Mouse (Mus musculus): ENCODE measurements around the gene Tbl3. TPM values are rescaled to one million over a fixed set of nuclear protein-coding genes. Genes with fewer than 3 reads are reported as not detected.
A peak's percentile ranks its signal among the peaks of the same experiment; 100 is the strongest.

Gene Tbl3
- 64.2 and 64.9 TPM in 2 replicates for polyA plus RNA-seq (2015; fragmentation: Nextera tagmentation; extraction: Ambion mirVana)

DNA sequence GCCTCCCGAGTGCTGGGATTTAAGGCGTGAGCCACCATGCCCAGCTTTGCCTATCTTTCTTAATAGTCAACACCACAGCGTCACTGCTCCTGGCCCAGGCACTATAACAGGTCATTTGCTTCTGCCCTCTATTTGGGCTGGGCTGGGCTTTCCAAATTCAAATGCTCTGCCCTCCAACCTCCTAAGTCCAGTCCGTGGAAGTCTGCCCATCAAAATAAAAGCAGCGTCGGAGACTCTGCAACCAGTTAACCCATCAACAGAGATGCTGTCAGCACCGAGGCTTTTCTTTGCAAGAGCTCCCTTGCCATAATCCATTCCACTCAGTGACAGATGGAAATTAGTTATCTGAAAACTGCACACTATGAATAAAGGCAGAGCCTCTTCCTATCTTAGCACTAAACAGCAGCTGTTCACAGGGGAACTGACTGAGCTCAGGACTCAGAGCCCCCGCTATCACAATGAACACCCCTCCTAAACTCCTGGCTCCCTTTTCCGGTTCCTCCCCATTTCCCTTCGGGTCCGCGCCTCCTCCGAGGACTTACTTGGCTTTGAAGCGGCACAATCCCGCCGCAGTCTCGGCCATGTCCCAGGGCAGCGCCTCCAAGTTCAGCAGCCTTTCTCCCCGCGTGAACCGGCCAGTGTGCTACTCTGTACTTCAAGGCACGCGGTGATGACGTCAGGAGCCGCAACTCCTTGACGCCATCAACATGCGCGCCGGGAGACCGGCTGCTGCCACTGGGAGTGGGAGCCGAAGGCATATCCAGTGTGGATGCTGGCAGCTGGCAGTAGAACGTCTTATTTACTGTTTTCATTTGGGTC lies at the start of gene Tbl3:
Tbl3 (minus strand) TSS at position 679 of the 819 bp plus-strand sequence.
- peak within 1 kb of the TSS; percentile 72 for H3K9ac ChIP-seq
- no peaks in the 10 kb centered on the region for H3K9me3 ChIP-seq
- H3K27ac ChIP-seq (replicated peaks): peak within 1 kb of the TSS; percentile 81
- WGBS: 4% methylated on average over 32 of the region's 32 CpGs
- peak; percentile 91 for ATAC-seq (ENCODE audit: low FRiP score, low read depth)
- peaks cover 24% of the 10 kb centered on the region for H3K4me1 ChIP-seq (replicated peaks)
- no peaks in the 10 kb centered on the region for H3K27me3 ChIP-seq
- H3K36me3 ChIP-seq: peaks cover 14% of the 10 kb centered on the region
- H3K4me3 ChIP-seq: peak within 1 kb of the TSS; percentile 80
- peak within 1 kb of the TSS; percentile 71 for H3K4me2 ChIP-seq

GRCm38 (mm10) chr17:24752415-24753394 lies 45.2 kb upstream of the Tbl3 start, which contains the start of gene Hs3st6:
Hs3st6 (plus strand) TSS chr17:24752988.
- H3K27ac ChIP-seq (replicated peaks): no peak within 1 kb of the TSS
- ATAC-seq (ENCODE audit: low FRiP score, low read depth): peak; percentile 51; the same call in 1 of the 2 replicates
- H3K9ac ChIP-seq: no peak within 1 kb of the TSS
- H3K36me3 ChIP-seq: no peaks in the 10 kb centered on the region
- H3K4me1 ChIP-seq (replicated peaks): peaks cover 13% of the 10 kb centered on the region
- H3K4me3 ChIP-seq: peak within 1 kb of the TSS; percentile 44
- peaks cover 69% of the 10 kb centered on the region for H3K27me3 ChIP-seq
- no peaks in the 10 kb centered on the region for H3K9me3 ChIP-seq
- H3K4me2 ChIP-seq: peak within 1 kb of the TSS; percentile 88
- WGBS: 1% methylated on average over 66 of the region's 82 CpGs

GRCm38 (mm10) chr17:24751528-24751927 lies 44.1 kb upstream of the Tbl3 start:
- 29% methylated on average over 4 of the region's 4 CpGs for WGBS
- H3K27me3 ChIP-seq: peaks cover 72% of the 10 kb centered on the region
- peaks cover 13% of the 10 kb centered on the region for H3K4me1 ChIP-seq (replicated peaks)
- ATAC-seq (ENCODE audit: low FRiP score, low read depth): no peak
- H3K36me3 ChIP-seq: no peaks in the 10 kb centered on the region
- no peak overlapping the region for H3K27ac ChIP-seq (replicated peaks)
- no peak overlapping the region for H3K4me2 ChIP-seq
- no peaks in the 10 kb centered on the region for H3K9me3 ChIP-seq
- H3K4me3 ChIP-seq: no peak overlapping the region
- H3K9ac ChIP-seq: no peak overlapping the region

GRCm38 (mm10) chr17:24746986-24747385 lies 39.5 kb upstream of the Tbl3 start:
- peaks cover 35% of the 10 kb centered on the region for H3K27me3 ChIP-seq
- 0 out of 2 replicates have a peak, but pooled peaks cover 2% of the 10 kb centered on the region for H3K4me1 ChIP-seq (replicated peaks)
- no peaks in the 10 kb centered on the region for H3K36me3 ChIP-seq
- 50% methylated on average over 4 of the region's 4 CpGs for WGBS
- H3K27ac ChIP-seq (replicated peaks): no peak overlapping the region
- H3K9ac ChIP-seq: no peak overlapping the region
- no peak overlapping the region for H3K4me2 ChIP-seq
- H3K4me3 ChIP-seq: no peak overlapping the region
- ATAC-seq (ENCODE audit: low FRiP score, low read depth): no peak
- no peaks in the 10 kb centered on the region for H3K9me3 ChIP-seq

- H3K27me3 ChIP-seq: peaks cover 24% of the 10 kb centered on the region
- no peak overlapping the region for H3K27ac ChIP-seq (replicated peaks)
- no peak overlapping the region for H3K4me2 ChIP-seq
- no peak overlapping the region for H3K9ac ChIP-seq
- 17% methylated on average over 7 of the region's 7 CpGs for WGBS
- no peak overlapping the region for H3K4me3 ChIP-seq
- H3K36me3 ChIP-seq: no peaks in the 10 kb centered on the region
- ATAC-seq (ENCODE audit: low FRiP score, low read depth): peak; percentile 86
- H3K9me3 ChIP-seq: no peaks in the 10 kb centered on the region
- 0 out of 2 replicates have a peak, but pooled peaks cover 2% of the 10 kb centered on the region for H3K4me1 ChIP-seq (replicated peaks)
Observed at GRCm38 (mm10) chr17:24745526-24746497, 38.4 kb upstream of the Tbl3 start.

DNA sequence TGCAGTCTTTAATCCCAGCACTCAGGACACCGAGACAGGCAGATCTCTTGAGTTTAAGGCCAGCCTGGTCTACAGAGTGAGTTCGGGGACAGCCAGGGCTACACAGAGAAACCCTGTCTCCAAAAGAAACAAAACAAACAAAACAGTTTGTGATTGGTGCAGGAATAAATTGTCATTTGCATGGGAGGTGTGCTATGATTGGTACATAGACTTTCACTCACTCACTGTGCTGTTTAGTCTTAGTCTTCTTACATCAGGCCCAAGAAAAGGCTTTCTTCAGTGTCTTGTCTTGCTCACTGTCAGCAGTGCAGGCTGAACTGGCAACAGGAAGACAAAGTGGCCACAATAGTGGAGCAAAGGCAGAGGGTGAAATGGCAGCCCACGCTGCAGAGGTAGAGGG lies 36.9 kb upstream of the Tbl3 start:
- ATAC-seq (ENCODE audit: low FRiP score, low read depth): no peak
- peaks cover 13% of the 10 kb centered on the region for H3K27me3 ChIP-seq
- no peak overlapping the region for H3K4me3 ChIP-seq
- no peaks in the 10 kb centered on the region for H3K9me3 ChIP-seq
- H3K4me2 ChIP-seq: no peak overlapping the region
- H3K27ac ChIP-seq (replicated peaks): no peak overlapping the region
- no peaks in the 10 kb centered on the region for H3K36me3 ChIP-seq
- WGBS: 64% methylated on average over 3 of the region's 3 CpGs
- H3K9ac ChIP-seq: no peak overlapping the region
- H3K4me1 ChIP-seq (replicated peaks): 0 out of 2 replicates have a peak, but pooled peaks cover 2% of the 10 kb centered on the region

GRCm38 (mm10) chr17:24743896-24744295 lies 36.4 kb upstream of the Tbl3 start:
- no peaks in the 10 kb centered on the region for H3K36me3 ChIP-seq
- no peak overlapping the region for H3K9ac ChIP-seq
- no peak overlapping the region for H3K27ac ChIP-seq (replicated peaks)
- WGBS: 77% methylated on average over 5 of the region's 5 CpGs
- H3K27me3 ChIP-seq: peaks cover 8% of the 10 kb centered on the region
- H3K4me2 ChIP-seq: no peak overlapping the region
- no peaks in the 10 kb centered on the region for H3K9me3 ChIP-seq
- no peak overlapping the region for H3K4me3 ChIP-seq
- ATAC-seq (ENCODE audit: low FRiP score, low read depth): no peak
- H3K4me1 ChIP-seq (replicated peaks): 0 out of 2 replicates have a peak, but pooled peaks cover 2% of the 10 kb centered on the region

- peaks cover 2% of the 10 kb centered on the region; the same call in 1 of the 2 replicates for H3K4me1 ChIP-seq (replicated peaks)
- H3K9ac ChIP-seq: no peak overlapping the region
- H3K4me3 ChIP-seq: no peak overlapping the region
- no peaks in the 10 kb centered on the region for H3K36me3 ChIP-seq
- ATAC-seq (ENCODE audit: low FRiP score, low read depth): no peak
- peaks cover 4% of the 10 kb centered on the region; the same call in 1 of the 2 replicates for H3K27me3 ChIP-seq
- WGBS: 77% methylated on average over 8 of the region's 8 CpGs
- H3K9me3 ChIP-seq: no peaks in the 10 kb centered on the region
- H3K27ac ChIP-seq (replicated peaks): no peak overlapping the region
- no peak overlapping the region for H3K4me2 ChIP-seq
Observed at GRCm38 (mm10) chr17:24742307-24742706, 34.8 kb upstream of the Tbl3 start.

- whole genome bisulfite sequencing: 86% methylated on average over 8 of the region's 8 CpGs
- no peak for ATAC-seq (ENCODE audit: low FRiP score, low read depth)
- H3K9me3 ChIP-seq: no peaks in the 10 kb centered on the region
- no peaks in the 10 kb centered on the region for H3K27me3 ChIP-seq
- H3K4me2 ChIP-seq: no peak overlapping the region
- H3K4me1 ChIP-seq (replicated peaks): peaks cover 16% of the 10 kb centered on the region
- H3K36me3 ChIP-seq: no peaks in the 10 kb centered on the region
- no peak overlapping the region for H3K27ac ChIP-seq (replicated peaks)
- H3K9ac ChIP-seq: no peak overlapping the region
- H3K4me3 ChIP-seq: no peak overlapping the region
Observed at GRCm38 (mm10) chr17:24739926-24740325, 32.5 kb upstream of the Tbl3 start.

DNA sequence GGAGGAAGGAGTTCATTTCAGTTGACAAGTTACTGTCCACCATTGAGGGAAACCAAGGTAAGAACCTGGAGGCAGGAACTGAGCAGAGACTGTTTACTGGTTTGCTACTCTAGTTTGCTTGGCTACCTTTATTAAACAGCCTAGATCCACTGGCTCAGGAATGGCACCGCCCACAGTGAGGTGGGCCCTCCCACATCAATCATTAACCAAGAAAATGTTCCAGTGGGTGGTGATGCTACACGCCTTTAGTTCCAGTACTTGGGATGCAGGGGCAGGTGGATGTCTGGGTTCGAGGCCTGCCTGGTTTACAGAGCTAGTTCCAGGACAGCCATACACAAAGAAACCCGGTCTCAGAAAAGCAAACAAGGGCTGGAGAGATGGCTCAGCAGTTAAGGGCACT lies 30.8 kb upstream of the Tbl3 start:
- ATAC-seq (ENCODE audit: low FRiP score, low read depth): no peak
- no peak overlapping the region for H3K9ac ChIP-seq
- H3K27me3 ChIP-seq: no peaks in the 10 kb centered on the region
- no peak overlapping the region for H3K4me2 ChIP-seq
- no peak overlapping the region for H3K4me3 ChIP-seq
- WGBS: 81% methylated on average over 4 of the region's 4 CpGs
- H3K9me3 ChIP-seq: no peaks in the 10 kb centered on the region
- H3K27ac ChIP-seq (replicated peaks): no peak overlapping the region
- H3K36me3 ChIP-seq: no peaks in the 10 kb centered on the region
- H3K4me1 ChIP-seq (replicated peaks): peaks cover 16% of the 10 kb centered on the region
